Mouse (Mus musculus) adipose tissue, adult 10 weeks (tissue): ENCODE data around the gene Sprtn. TPM values are rescaled to one million over a fixed set of nuclear protein-coding genes. Genes with fewer than 3 reads are reported as not detected.

Source experiments
- polyA plus RNA-seq: library from polyadenylated mRNA; stranded (reverse); fragments of 350-450 nt; fragmentation: Illumina TruSeq; extraction: RNeasy Lipid Tissue Mini Kit (QIAGEN cat#74804); gene quantifications from one replicate; pipeline ENCODE4 v1.2.3, GENCODE M21; 2014; ENCODE audit warnings: low read depth, low replicate concordance

Sprtn gene
- 15.6 TPM for polyA plus RNA-seq

DNA sequence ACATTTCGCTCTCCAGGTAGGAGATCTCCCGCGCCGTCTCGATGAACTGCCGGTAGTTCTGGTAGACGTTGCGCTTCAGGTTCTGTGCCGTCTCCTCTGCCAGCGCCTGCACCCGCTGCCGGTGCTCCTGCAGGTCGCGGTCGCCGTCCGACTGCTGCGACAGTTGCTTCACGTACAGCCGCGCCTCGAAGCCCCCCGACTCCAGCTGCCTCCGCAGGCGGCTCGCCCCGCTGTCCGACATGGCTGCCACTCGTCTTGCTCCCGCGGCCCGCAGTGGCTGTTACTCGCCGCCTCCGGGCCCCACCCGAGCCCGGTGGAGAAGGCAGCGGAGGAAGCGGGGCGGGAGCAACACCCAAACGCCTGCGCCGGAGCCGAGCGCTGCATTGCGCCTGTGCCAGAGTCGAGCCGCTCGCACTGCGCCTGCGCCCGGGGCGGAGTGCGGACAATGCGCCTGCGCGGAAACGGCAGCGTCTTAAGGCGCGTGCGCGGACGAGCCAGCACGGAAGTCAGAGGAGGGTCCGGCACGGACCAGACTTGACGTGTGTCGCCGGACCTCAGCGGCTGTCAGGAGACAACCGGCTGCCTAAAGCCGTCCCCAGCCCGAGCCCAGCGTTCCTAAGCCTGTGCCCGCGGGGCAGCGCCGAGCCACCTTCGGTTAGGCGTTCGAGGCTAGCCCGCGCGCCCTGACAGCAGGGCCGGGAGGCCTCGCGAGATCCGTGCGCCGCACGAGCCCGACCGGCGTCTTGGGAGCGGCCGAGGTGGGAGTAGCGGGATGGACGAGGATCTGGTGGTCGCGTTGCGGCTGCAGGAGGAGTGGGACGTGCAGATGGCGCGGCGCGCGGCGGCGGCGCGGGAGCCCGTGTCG, at the start of gene Sprtn, which contains the start of gene Exoc8:
TSS of gene Sprtn (plus strand) at position 501 of the 865 bp plus-strand sequence.
TSS of gene Exoc8 (minus strand) at position 320 of the 865 bp plus-strand sequence.

DNA sequence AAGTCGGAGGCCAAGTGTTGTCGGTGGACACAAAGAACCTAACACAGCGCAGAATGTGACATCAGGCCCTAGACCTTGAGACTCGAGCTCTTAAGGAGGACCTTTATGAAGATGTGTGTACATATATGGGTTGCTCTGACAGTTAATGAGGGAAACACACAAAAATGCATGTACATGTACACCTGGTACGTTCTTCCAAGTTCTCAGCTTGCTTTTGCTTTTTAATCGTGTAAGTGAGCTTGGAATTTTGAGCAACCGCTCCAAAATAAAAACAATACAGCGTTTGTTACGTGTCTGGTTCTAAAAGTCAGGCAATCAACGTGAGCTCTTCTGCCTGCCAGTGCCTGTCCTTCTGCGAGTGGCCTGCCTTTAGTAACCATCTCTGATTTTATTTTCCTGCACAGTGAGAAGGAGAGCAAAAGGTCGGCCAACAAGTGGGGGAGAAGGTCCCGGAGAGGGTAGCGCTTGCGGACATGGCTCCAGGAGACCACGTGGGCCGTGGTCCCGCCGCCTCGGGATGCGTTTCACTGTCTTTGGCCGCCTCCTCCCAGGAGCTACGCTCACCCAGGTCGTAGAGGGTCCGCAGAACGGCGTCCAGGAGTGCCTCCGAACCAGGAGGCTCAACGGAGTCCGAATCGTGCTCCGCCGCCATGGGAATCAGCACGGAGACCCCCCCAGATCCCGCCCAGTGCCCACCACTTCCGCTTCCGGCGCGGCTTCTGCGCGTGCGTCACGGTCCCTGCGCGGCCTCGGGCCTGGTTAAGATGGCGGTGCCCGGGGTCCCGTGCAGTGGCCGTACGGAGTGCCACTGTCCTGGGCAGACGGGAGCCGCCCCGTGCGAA, 35.1 kb upstream of the Sprtn start, which contains the start of the genes Gnpat and 2810004N23Rik:
TSS of gene Gnpat (plus strand) at position 713 of the 842 bp plus-strand sequence.
TSS of gene 2810004N23Rik (minus strand) at position 800 of the 842 bp plus-strand sequence.

DNA sequence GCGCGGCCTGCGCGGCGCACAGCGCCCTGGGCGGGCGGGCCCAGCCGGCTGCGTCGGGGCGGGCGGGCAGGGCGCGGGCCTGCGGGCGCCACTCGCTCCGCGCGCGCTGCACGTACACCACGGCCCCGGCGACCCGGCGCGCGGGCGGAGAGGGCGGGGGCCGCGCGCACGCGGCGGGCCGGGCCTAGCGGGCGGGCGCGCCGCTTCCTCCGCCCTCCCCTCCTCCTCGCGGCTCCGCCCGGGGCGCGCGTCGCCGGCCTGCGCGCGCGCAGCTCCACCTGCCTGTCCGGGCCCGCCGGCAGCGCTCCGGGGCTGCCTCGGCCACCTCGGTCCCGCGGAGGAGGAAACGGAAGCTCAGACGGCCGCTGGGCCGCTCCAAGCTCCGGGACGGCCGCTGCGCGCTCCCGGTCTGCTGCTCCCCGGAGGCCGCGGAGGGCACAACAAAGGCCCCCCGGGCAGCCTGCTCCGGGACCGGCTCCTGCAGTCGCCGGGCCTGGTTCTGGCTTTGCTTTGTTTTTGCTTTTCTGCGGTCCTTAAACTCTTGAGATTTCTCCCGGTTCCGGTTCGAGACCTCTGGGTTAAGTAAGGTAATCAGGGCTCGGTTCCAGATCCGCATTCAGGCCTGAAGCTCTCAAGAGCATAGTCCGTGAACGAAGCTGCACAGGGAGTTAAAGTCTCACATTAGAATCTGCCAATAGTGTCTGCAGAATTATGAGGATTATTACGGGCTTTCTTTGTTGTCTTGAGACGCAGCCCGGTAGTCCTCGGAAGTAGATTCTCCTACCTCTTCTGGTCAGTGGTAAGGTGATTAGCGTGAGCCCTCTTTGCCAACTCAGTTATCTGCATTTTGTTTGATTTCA, 51.8 kb downstream of the Sprtn start, which contains the start of gene Egln1:
TSS of gene Egln1 (minus strand) at position 116 of the 860 bp plus-strand sequence.

Other genes with a start within 250 kb of the Sprtn start
- gene 2310022B05Rik, start 234.5 kb upstream of the Sprtn start, polyA plus RNA-seq, result 24.7 TPM
- gene Ttc13, start 175.9 kb upstream of the Sprtn start, polyA plus RNA-seq, result 38.5 TPM
- 9.9 TPM for gene Arv1, start 175.7 kb upstream of the Sprtn start, polyA plus RNA-seq
- gene Fam89a, start 146.1 kb upstream of the Sprtn start, polyA plus RNA-seq, result 4.6 TPM
- 4.1 TPM for gene Trim67, start 104.8 kb upstream of the Sprtn start, polyA plus RNA-seq
- gene Gnpat, start 34.9 kb upstream of the Sprtn start, polyA plus RNA-seq, result 125 TPM
- gene 2810004N23Rik, start 34.8 kb upstream of the Sprtn start, polyA plus RNA-seq, result 19.3 TPM
- 6.7 TPM for gene Exoc8, start 181 bp upstream of the Sprtn start, polyA plus RNA-seq
- 30.1 TPM for gene Egln1, start 51.4 kb downstream of the Sprtn start, polyA plus RNA-seq
- gene Tsnax, start 115.1 kb downstream of the Sprtn start, polyA plus RNA-seq, result 63.0 TPM
- gene Disc1, start 156.3 kb downstream of the Sprtn start, polyA plus RNA-seq, result 1.1 TPM